Mouse (Mus musculus) cerebellum, adult 2 months (tissue): Measurements from ENCODE around the gene Dnah7a. TPM values are rescaled to one million over a fixed set of nuclear protein-coding genes. Genes with fewer than 3 reads are reported as not detected.
A peak's percentile ranks its signal among the peaks of the same experiment; 100 is the strongest.
"Not testable (repeated sequence)": the region's sequence is repeated elsewhere in the genome, so short reads cannot be mapped to it uniquely, and the experiment has no call there.

Source experiments
- DNase-seq, 2 experiments: peaks; one replicate each; pipeline ENCODE4 v3.0.0; 2021
- H3K27ac ChIP-seq: fragments of 200-500 bp; 2 replicates; pipeline ENCODE4 v1.5.1; 2012; ENCODE audit warnings: low read length, control low read depth, inconsistent platforms; ENCODE audit not compliant: insufficient read depth
- H3K27me3 ChIP-seq: fragments of 200-500 bp; 2 replicates; pipeline ENCODE4 v1.6.1; 2012; ENCODE audit warnings: inconsistent platforms, mild to moderate bottlenecking, low read length, moderate library complexity; ENCODE audit not compliant: control insufficient read depth, insufficient read depth
- H3K4me1 ChIP-seq: fragments of 200-500 bp; 2 replicates; pipeline ENCODE4 v1.6.1; 2011; ENCODE audit warnings: low read length; ENCODE audit not compliant: control insufficient read depth, insufficient read depth
- H3K4me3 ChIP-seq: fragments of 200-500 bp; replicated peaks from 2 replicates; pipeline ENCODE3; 2011; ENCODE audit warnings: mild to moderate bottlenecking, low read depth, low read length, control low read depth; ENCODE audit not compliant: insufficient read depth
- CTCF ChIP-seq: fragments of 200-500 bp; IDR thresholded peaks from 2 replicates; pipeline ENCODE4 v1.5.1; 2011; ENCODE audit warnings: low read depth, mild to moderate bottlenecking, control low read depth, low read length, moderate library complexity, borderline replicate concordance; ENCODE audit not compliant: insufficient read depth
- POLR2A ChIP-seq: fragments of 200-500 bp; IDR thresholded peaks from 2 replicates; pipeline ENCODE4 v1.6.1; 2011; ENCODE audit warnings: low read length, control low read depth, borderline replicate concordance; ENCODE audit not compliant: insufficient read depth
- WGBS: fragments of 180-500 bp; shearing (Covaris S2); methylation state at CpG from one replicate; pipeline ENCODE4 v1.1.7; 2018; 5-methylcytosine and 5-hydroxymethylcytosine counted together
- polyA plus RNA-seq: library from polyadenylated mRNA; depleted of rRNA; stranded (reverse); fragments of >200 nt; gene quantifications from 2 replicates; pipeline ENCODE4 v1.2.3, GENCODE M21; 2012

Gene Dnah7a
- polyA plus RNA-seq, 1 experiment = 1.5 TPM

- no peak for DNase-seq
- Histone ChIP-seq H3K27ac (no peak overlapping the region), H3K4me3 (no peak overlapping the region), H3K4me1 (no peaks in the 10 kb centered on the region), H3K27me3 (no peaks in the 10 kb centered on the region; the same call in 1 of the 2 replicates)
- WGBS = 83% methylated on average over 2 of the region's 2 CpGs
- no peak for TF ChIP-seq CTCF
- no peak for TF ChIP-seq POLR2A
Measured at GRCm38 (mm10) chr1:53467325-53467670, 239.3 kb downstream of the Dnah7a start.

GRCm38 (mm10) chr1:53466524-53467324 lies 239.9 kb downstream of the Dnah7a start:
- not testable (repeated sequence) for H3K4me1 ChIP-seq, H3K4me3 ChIP-seq, H3K27ac ChIP-seq, DNase-seq, H3K27me3 ChIP-seq
- WGBS = 78% methylated on average over 4 of the region's 4 CpGs

- H3K27ac ChIP-seq, H3K4me1 ChIP-seq, H3K27me3 ChIP-seq, DNase-seq, H3K4me3 ChIP-seq: not testable (repeated sequence)
- WGBS = 93% methylated on average over 3 of the region's 3 CpGs
Measured at GRCm38 (mm10) chr1:53439173-53439572, 267.4 kb downstream of the Dnah7a start.

- WGBS = 94% methylated on average over 2 of the region's 2 CpGs
- not testable (repeated sequence) for DNase-seq
Measured at GRCm38 (mm10) chr1:53432433-53432832, 274.2 kb downstream of the Dnah7a start.

GRCm38 (mm10) chr1:53405803-53406325 lies 300.7 kb downstream of the Dnah7a start:
- no peak overlapping the region for H3K4me3 ChIP-seq
- H3K27me3 ChIP-seq = no peaks in the 10 kb centered on the region
- TF ChIP-seq CTCF (no peak), POLR2A (no peak)
- no peaks in the 10 kb centered on the region for H3K4me1 ChIP-seq
- DNase-seq = no peak
- no peak overlapping the region for H3K27ac ChIP-seq
- WGBS = 87% methylated on average over 3 of the region's 3 CpGs

More at GRCm38 (mm10) chr1:53432433-53432832, 274.2 kb downstream of the Dnah7a start:
- H3K4me1 ChIP-seq, H3K27ac ChIP-seq, H3K27me3 ChIP-seq, H3K4me3 ChIP-seq: not testable (repeated sequence)

- peak; percentile 16 to 28 for DNase-seq
- not testable (repeated sequence) for H3K27ac ChIP-seq, H3K4me3 ChIP-seq, H3K4me1 ChIP-seq, H3K27me3 ChIP-seq
- 19% methylated on average over 21 of the region's 21 CpGs for WGBS
Measured at GRCm38 (mm10) chr1:53393936-53394760, 312.4 kb downstream of the Dnah7a start.

- Histone ChIP-seq H3K27me3 (no peaks in the 10 kb centered on the region), H3K4me3 (no peak overlapping the region), H3K27ac (no peak overlapping the region), H3K4me1 (no peaks in the 10 kb centered on the region)
- TF ChIP-seq POLR2A = no peak
- TF ChIP-seq CTCF = no peak
- DNase-seq = no peak
- 53% methylated on average over 14 of the region's 14 CpGs for WGBS
Measured at GRCm38 (mm10) chr1:53388762-53389161, 317.8 kb downstream of the Dnah7a start.

- Histone ChIP-seq H3K4me1 (no peaks in the 10 kb centered on the region), H3K27ac (no peak overlapping the region), H3K4me3 (no peak overlapping the region), H3K27me3 (no peaks in the 10 kb centered on the region)
- 74% methylated on average over 6 of the region's 6 CpGs for WGBS
- TF ChIP-seq POLR2A = no peak
- TF ChIP-seq CTCF = no peak
- no peak for DNase-seq
Measured at GRCm38 (mm10) chr1:53384085-53384688, 322.4 kb downstream of the Dnah7a start.
